Mouse (Mus musculus) heart, embryonic 15.5 days (tissue): Measurements from ENCODE around the gene Atp8a2. TPM values are rescaled to one million over a fixed set of nuclear protein-coding genes. Genes with fewer than 3 reads are reported as not detected.
A peak's percentile ranks its signal among the peaks of the same experiment; 100 is the strongest.
"Not testable (repeated sequence)": the region's sequence is repeated elsewhere in the genome, so short reads cannot be mapped to it uniquely, and the experiment has no call there.

Experiments
- ATAC-seq: fragments of 200-750 bp; cut with Nextera tagmentation; replicated peaks from 2 replicates; pipeline ENCODE4 v1.8.0; 2017; ENCODE audit warnings: low read depth, moderate TSS enrichment; ENCODE audit not compliant: insufficient number of reproducible peaks, insufficient read depth, low FRiP score
- H3K27ac ChIP-seq: fragments of 300-500 bp; sonication (generic); 2 replicates; pipeline ENCODE4 v1.5.1; 2015; ENCODE audit warnings: mild to moderate bottlenecking, inconsistent platforms
- H3K27me3 ChIP-seq: fragments of 300-500 bp; sonication (generic); 2 replicates; pipeline ENCODE4 v1.6.1; 2015; ENCODE audit warnings: inconsistent platforms
- H3K36me3 ChIP-seq: fragments of 300-500 bp; sonication (generic); 2 replicates; pipeline ENCODE4 v1.6.1; 2015; ENCODE audit warnings: mild to moderate bottlenecking, inconsistent platforms
- H3K4me1 ChIP-seq: fragments of 300-500 bp; sonication (generic); replicated peaks from 2 replicates; pipeline ENCODE4 v1.6.1; 2015; ENCODE audit warnings: inconsistent platforms
- H3K4me2 ChIP-seq: fragments of 300-500 bp; sonication (generic); 2 replicates; pipeline ENCODE4 v1.6.1; 2015; ENCODE audit warnings: inconsistent platforms, mild to moderate bottlenecking, moderate library complexity
- H3K4me3 ChIP-seq: fragments of 300-500 bp; sonication (generic); 2 replicates; pipeline ENCODE4 v1.5.1; 2015; ENCODE audit warnings: mild to moderate bottlenecking, inconsistent platforms
- H3K9ac ChIP-seq: fragments of 300-500 bp; sonication (generic); 2 replicates; pipeline ENCODE4 v1.6.1; 2015; ENCODE audit warnings: mild to moderate bottlenecking, inconsistent platforms
- H3K9me3 ChIP-seq: fragments of 300-500 bp; sonication (generic); replicated peaks from 2 replicates; pipeline ENCODE4 v1.6.1; 2016; ENCODE audit warnings: inconsistent platforms
- WGBS: fragments of 180-500 bp; shearing (Covaris S2); methylation state at CpG from one replicate; pipeline ENCODE4 v1.1.7; 2015; ENCODE audit warnings: mixed read lengths; 5-methylcytosine and 5-hydroxymethylcytosine counted together
- polyA plus RNA-seq: library from polyadenylated mRNA; unstranded; fragments of >200 nt; fragmentation: Nextera tagmentation; extraction: Ambion mirVana; gene quantifications from 2 replicates; pipeline ENCODE4 v1.2.1, GENCODE M21; 2015

The Atp8a2 gene
- polyA plus RNA-seq, 1 experiment from 2014 or later, result 6.1 TPM

- 0 out of 2 replicates have a peak, but pooled peaks cover 2% of the 10 kb centered on the region for H3K4me1 ChIP-seq
- H3K4me3 ChIP-seq, result no peak overlapping the region
- no peak overlapping the region for H3K4me2 ChIP-seq
- H3K27ac ChIP-seq, result no peak overlapping the region
- no peak for ATAC-seq
- H3K9ac ChIP-seq, result no peak overlapping the region
- H3K27me3 ChIP-seq, result no peaks in the 10 kb centered on the region
- no peaks in the 10 kb centered on the region for H3K9me3 ChIP-seq
- WGBS, result 77% methylated on average over 6 of the region's 6 CpGs
- H3K36me3 ChIP-seq, result no peaks in the 10 kb centered on the region
Observed at GRCm38 (mm10) chr14:59632067-59632466, 564.9 kb downstream of the Atp8a2 start.

- H3K9ac ChIP-seq, result no peak overlapping the region
- no peaks in the 10 kb centered on the region for H3K9me3 ChIP-seq
- 0 out of 2 replicates have a peak, but pooled peaks cover 3% of the 10 kb centered on the region for H3K27me3 ChIP-seq
- WGBS, result 88% methylated on average over 9 of the region's 9 CpGs
- no peak overlapping the region for H3K4me2 ChIP-seq
- ATAC-seq, result no peak
- no peaks in the 10 kb centered on the region for H3K36me3 ChIP-seq
- H3K4me1 ChIP-seq, result peaks cover 14% of the 10 kb centered on the region
- no peak overlapping the region for H3K27ac ChIP-seq
- H3K4me3 ChIP-seq, result no peak overlapping the region
Observed at GRCm38 (mm10) chr14:59630096-59630495, 566.9 kb downstream of the Atp8a2 start.

- no peak for ATAC-seq
- Histone ChIP-seq H3K4me2 (no peak overlapping the region), H3K4me1 (peaks cover 17% of the 10 kb centered on the region), H3K27ac (no peak overlapping the region), H3K9me3 (no peaks in the 10 kb centered on the region), H3K9ac (no peak overlapping the region), H3K27me3 (0 out of 2 replicates have a peak, but pooled peaks cover 3% of the 10 kb centered on the region), H3K36me3 (no peaks in the 10 kb centered on the region), H3K4me3 (no peak overlapping the region)
- WGBS, result 85% methylated on average over 15 of the region's 15 CpGs
Observed at GRCm38 (mm10) chr14:59629308-59629707, 567.7 kb downstream of the Atp8a2 start.

GRCm38 (mm10) chr14:59627823-59628222, 569.2 kb downstream of the Atp8a2 start:
- Histone ChIP-seq H3K4me1 (peaks cover 17% of the 10 kb centered on the region), H3K36me3 (no peaks in the 10 kb centered on the region), H3K4me3 (peak overlapping the region; percentile 71), H3K9ac (no peak overlapping the region), H3K27me3 (0 out of 2 replicates have a peak, but pooled peaks cover 11% of the 10 kb centered on the region), H3K4me2 (peak overlapping the region; percentile 95), H3K9me3 (no peaks in the 10 kb centered on the region), H3K27ac (no peak overlapping the region)
- ATAC-seq, result no peak
- 51% methylated on average over 7 of the region's 7 CpGs for WGBS

DNA sequence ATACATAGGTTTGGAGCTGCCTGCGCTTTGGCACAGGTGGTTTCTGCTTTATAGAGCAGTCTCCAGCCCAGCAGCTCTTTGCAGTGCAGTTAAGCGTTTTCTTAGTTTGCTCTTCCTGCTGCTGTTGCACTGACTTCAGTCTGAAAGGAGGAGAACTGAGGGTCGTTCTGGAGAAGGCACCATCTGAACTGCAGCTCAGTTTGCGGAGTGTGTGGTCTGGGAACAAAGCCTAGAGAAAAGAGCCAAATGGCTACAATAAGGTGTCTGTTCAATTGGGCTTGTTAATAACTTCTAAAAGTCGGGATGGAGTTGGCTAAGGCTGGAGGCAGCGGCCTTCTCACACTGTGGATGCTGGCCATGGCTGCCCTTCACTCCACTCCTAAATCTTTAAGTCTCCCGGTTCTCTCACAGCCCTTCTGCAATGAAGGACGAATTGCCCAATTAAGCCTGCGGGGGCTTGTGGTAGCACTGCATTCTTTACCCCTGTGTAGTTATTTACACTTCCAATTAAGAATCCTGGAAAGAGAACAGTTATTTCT, 569.8 kb downstream of the Atp8a2 start:
- H3K27ac ChIP-seq, result no peak overlapping the region
- peak overlapping the region; percentile 95 for H3K4me2 ChIP-seq
- 49% methylated on average over 9 of the region's 9 CpGs for WGBS

GRCm38 (mm10) chr14:59626711-59627110, 570.3 kb downstream of the Atp8a2 start:
- ATAC-seq, result no peak
- H3K4me3 ChIP-seq, result peak overlapping the region; percentile 71
- H3K4me1 ChIP-seq, result peaks cover 17% of the 10 kb centered on the region
- peak overlapping the region; percentile 63 for H3K9ac ChIP-seq
- 42% methylated on average over 8 of the region's 8 CpGs for WGBS
- H3K4me2 ChIP-seq, result peak overlapping the region; percentile 95
- H3K27me3 ChIP-seq, result 0 out of 2 replicates have a peak, but pooled peaks cover 11% of the 10 kb centered on the region
- H3K36me3 ChIP-seq, result no peaks in the 10 kb centered on the region
- no peak overlapping the region; the same call in 1 of the 2 replicates for H3K27ac ChIP-seq
- H3K9me3 ChIP-seq, result no peaks in the 10 kb centered on the region

More for the DNA sequence above, 569.8 kb downstream of the Atp8a2 start:
- no peak for ATAC-seq
- H3K4me3 ChIP-seq, result peak overlapping the region; percentile 71
- H3K9ac ChIP-seq, result no peak overlapping the region
- 0 out of 2 replicates have a peak, but pooled peaks cover 11% of the 10 kb centered on the region for H3K27me3 ChIP-seq
- H3K9me3 ChIP-seq, result no peaks in the 10 kb centered on the region
- H3K4me1 ChIP-seq, result peaks cover 17% of the 10 kb centered on the region
- H3K36me3 ChIP-seq, result no peaks in the 10 kb centered on the region

GRCm38 (mm10) chr14:59625806-59626364, 571.1 kb downstream of the Atp8a2 start:
- Histone ChIP-seq H3K27me3 (0 out of 2 replicates have a peak, but pooled peaks cover 11% of the 10 kb centered on the region), H3K36me3 (no peaks in the 10 kb centered on the region), H3K27ac (peak overlapping the region; percentile 83), H3K4me1 (peaks cover 17% of the 10 kb centered on the region), H3K4me3 (peak overlapping the region; percentile 71), H3K9me3 (no peaks in the 10 kb centered on the region), H3K9ac (peak overlapping the region; percentile 63), H3K4me2 (peak overlapping the region; percentile 95)
- 0% methylated on average over 51 of the region's 51 CpGs for WGBS
- ATAC-seq, result peak; percentile 39; the same call in 1 of the 2 replicates

GRCm38 (mm10) chr14:59625158-59625805, 571.7 kb downstream of the Atp8a2 start, which contains the start of gene Shisa2:
Shisa2 (plus strand) TSS chr14:59625308.
- Histone ChIP-seq H3K4me3 (peak within 1 kb of the TSS; percentile 71), H3K36me3 (no peaks in the 10 kb centered on the region), H3K27ac (peak within 1 kb of the TSS; percentile 83), H3K27me3 (0 out of 2 replicates have a peak, but pooled peaks cover 11% of the 10 kb centered on the region), H3K9ac (peak within 1 kb of the TSS; percentile 63), H3K9me3 (no peaks in the 10 kb centered on the region), H3K4me2 (peak within 1 kb of the TSS; percentile 95), H3K4me1 (peaks cover 17% of the 10 kb centered on the region)
- WGBS, result under 1% methylated on average over 59 of the region's 65 CpGs
- ATAC-seq, result peak; percentile 87

DNA sequence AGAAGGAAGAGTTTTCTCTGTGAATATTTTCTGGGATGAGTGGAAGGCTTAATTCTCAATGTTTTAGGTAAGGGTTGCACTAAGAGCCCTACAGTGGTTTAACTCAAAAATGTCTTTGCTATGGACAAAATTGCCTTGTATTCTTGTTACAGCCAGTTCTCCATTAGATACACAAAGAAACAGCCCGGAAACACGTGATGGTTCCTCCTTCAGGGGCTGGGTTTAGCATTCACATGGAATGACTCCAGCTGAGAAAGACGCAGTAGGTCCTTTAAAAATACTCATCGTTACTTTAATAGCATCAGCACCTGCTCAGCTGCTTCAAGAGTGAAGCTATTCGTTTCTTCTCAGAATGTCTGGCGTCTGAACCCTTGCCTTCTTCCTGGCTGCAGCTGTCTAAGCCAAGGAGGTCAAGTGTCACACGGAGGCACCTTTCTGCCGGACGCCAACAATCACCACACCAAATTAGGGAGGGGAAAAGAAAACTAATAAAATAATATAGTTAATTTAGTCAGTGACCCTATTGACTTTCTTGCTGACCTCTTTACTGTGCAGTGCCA, 572.6 kb downstream of the Atp8a2 start:
- no peak overlapping the region for H3K9ac ChIP-seq
- whole genome bisulfite sequencing, result 45% methylated on average over 9 of the region's 9 CpGs
- peak overlapping the region; percentile 71; the same call in 1 of the 2 replicates for H3K4me3 ChIP-seq
- H3K27me3 ChIP-seq, result 0 out of 2 replicates have a peak, but pooled peaks cover 11% of the 10 kb centered on the region
- no peaks in the 10 kb centered on the region for H3K9me3 ChIP-seq
- ATAC-seq, result no peak
- H3K27ac ChIP-seq, result no peak overlapping the region
- no peaks in the 10 kb centered on the region for H3K36me3 ChIP-seq
- peak overlapping the region; percentile 95 for H3K4me2 ChIP-seq
- peaks cover 17% of the 10 kb centered on the region for H3K4me1 ChIP-seq

DNA sequence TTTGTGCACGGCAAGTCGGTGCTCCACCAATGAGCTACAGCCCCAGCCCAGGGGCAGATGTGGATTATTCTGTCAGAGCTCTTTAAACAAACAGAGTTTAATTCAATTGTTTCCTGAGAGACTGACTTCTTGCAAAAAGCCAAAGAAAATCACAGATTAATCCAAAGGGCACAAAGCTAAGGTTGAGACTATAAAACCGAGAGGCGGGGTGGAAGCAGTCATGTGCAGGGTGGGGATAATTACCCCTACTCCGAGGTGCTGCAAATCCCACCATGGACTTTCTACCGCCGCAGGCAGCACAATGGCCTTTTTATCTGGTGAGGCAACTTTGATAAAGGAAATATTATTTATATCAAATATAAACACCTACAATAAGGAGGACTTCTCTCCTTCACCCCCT, 580.2 kb downstream of the Atp8a2 start:
- Histone ChIP-seq H3K27ac (no peak overlapping the region), H3K9ac (no peak overlapping the region), H3K9me3 (no peaks in the 10 kb centered on the region), H3K27me3 (no peaks in the 10 kb centered on the region), H3K4me2 (no peak overlapping the region), H3K36me3 (no peaks in the 10 kb centered on the region), H3K4me3 (no peak overlapping the region), H3K4me1 (no peaks in the 10 kb centered on the region)
- no peak for ATAC-seq
- 81% methylated on average over 7 of the region's 7 CpGs for WGBS

DNA sequence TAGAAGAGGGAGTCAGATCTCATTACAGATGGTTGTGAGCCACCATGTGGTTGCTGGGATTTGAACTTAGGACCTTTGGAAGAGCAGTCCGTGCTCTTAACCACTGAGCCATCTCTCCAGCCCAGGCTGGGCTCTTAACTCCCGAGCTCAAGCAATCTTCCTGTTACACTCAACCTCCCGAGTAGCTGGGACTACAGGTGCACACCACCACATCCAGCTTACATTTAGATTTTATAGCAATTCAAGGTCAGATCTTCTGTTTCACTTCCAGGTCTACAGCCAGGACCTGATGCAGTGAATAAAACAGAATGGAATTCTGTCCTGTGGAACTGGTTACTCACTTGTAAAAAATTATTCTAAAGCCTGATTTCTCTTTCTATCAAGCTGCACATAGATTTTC, 582.8 kb downstream of the Atp8a2 start:
- WGBS, result 77% methylated on average over 3 of the region's 3 CpGs
- not testable (repeated sequence) for H3K4me1 ChIP-seq, ATAC-seq, H3K4me2 ChIP-seq, H3K9ac ChIP-seq, H3K4me3 ChIP-seq, H3K27ac ChIP-seq, H3K9me3 ChIP-seq, H3K27me3 ChIP-seq, H3K36me3 ChIP-seq
